Mouse (Mus musculus) megakaryocyte, embryonic 14.5 days (primary cell): ENCODE results near the gene Plce1. TPM values are rescaled to one million over a fixed set of nuclear protein-coding genes. Genes with fewer than 3 reads are reported as not detected.
A peak's percentile ranks its signal among the peaks of the same experiment; 100 is the strongest.

Experiments used
- H3K27me3 ChIP-seq: replicated peaks from 2 replicates; pipeline ENCODE3; 2012; ENCODE audit warnings: inconsistent platforms
- H3K36me3 ChIP-seq: replicated peaks from 2 replicates; pipeline ENCODE3; 2012; ENCODE audit warnings: low read length, inconsistent platforms, mixed read lengths
- H3K4me1 ChIP-seq: 2 replicates; pipeline ENCODE4 v1.6.1; 2012; ENCODE audit warnings: inconsistent platforms
- H3K4me3 ChIP-seq: replicated peaks from 2 replicates; pipeline ENCODE3; 2012; ENCODE audit warnings: moderate library complexity, mild to moderate bottlenecking, inconsistent platforms
- H3K9me3 ChIP-seq: 2 replicates; pipeline ENCODE4 v1.6.1; 2012; ENCODE audit warnings: inconsistent platforms
- FLI1 ChIP-seq: IDR thresholded peaks from 2 replicates; pipeline ENCODE4 v1.6.1; 2012; ENCODE audit warnings: low read length, inconsistent platforms, mixed read lengths
- GATA1 ChIP-seq: IDR thresholded peaks from 3 replicates; pipeline ENCODE4 v1.6.1; 2012; ENCODE audit warnings: mixed read lengths, low read length, inconsistent platforms, borderline replicate concordance
- polyA plus RNA-seq: library from polyadenylated mRNA; stranded (reverse); fragments of >175 nt; gene quantifications from 2 replicates; pipeline ENCODE4 v1.2.3, GENCODE M21; 2012; ENCODE audit warnings: low replicate concordance; ENCODE audit not compliant: insufficient read depth

Gene Plce1
- polyA plus RNA-seq, 1 experiment: 0.01 TPM

DNA sequence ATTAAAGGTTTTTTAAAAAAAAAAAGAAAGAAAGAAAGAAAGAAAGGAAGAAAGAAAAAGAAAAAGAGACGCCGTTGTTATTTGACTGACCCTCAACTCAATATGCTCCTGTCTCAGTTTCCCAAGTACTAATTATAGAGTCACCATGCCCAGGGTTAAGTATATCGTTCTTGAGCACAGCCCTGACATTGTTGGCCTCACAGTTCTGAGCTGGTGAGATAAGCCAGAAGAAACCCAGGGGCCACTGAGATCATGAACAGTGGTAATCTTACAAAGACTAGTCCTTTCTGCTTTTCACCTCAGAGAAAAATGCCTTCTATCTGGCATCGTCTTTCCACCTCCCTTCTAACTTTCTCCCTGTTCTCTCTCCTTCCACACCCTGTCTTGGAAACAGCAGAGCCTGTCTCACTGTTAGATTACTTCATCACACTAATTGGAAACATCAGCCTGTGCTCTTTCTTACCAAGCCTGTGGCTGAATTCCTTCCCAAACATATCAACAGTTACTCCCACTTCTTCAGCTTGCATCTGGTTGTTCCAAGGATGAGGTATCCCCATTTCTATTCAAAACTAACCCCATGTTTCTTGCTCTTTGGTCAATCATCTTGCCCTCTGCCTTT is 339.4 kb downstream of the Plce1 start:
- TF ChIP-seq GATA1: no peak
- no peak for TF ChIP-seq FLI1
- Histone ChIP-seq H3K9me3 (no peaks in the 10 kb centered on the region), H3K4me1 (peaks cover 41% of the 10 kb centered on the region), H3K36me3 (peaks cover 9% of the 10 kb centered on the region), H3K4me3 (peak overlapping the region; percentile 47), H3K27me3 (peaks cover 4% of the 10 kb centered on the region)

DNA sequence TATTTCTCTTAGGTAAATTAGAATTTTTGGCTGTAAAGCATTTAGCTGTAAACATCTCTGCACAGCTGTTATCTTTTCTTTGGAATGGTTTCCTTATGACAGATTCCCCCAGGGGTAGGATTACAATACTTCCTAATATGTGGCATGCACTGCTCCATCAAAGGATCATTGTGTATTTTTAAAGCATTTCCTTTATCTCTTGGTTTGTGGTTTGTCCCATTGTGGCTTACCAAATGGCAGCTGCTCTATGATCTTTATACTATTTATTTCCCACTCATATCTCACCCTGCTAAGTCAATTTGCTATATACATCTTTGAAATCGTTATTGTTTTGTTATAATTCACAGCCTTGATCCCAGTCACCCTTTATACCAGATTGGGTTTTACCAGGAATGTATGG is 352.3 kb downstream of the Plce1 start:
- TF ChIP-seq GATA1: no peak
- TF ChIP-seq FLI1: no peak
- H3K36me3 ChIP-seq: no peaks in the 10 kb centered on the region
- H3K4me3 ChIP-seq: no peak overlapping the region
- H3K4me1 ChIP-seq: peaks cover 19% of the 10 kb centered on the region
- H3K27me3 ChIP-seq: peaks cover 27% of the 10 kb centered on the region
- H3K9me3 ChIP-seq: no peaks in the 10 kb centered on the region

Other genes with a start within 250 kb of the Plce1 start
- gene Lgi1, start 216.6 kb upstream of the Plce1 start, polyA plus RNA-seq: not detected in 2 replicates
- gene Slc35g1, start 85.1 kb upstream of the Plce1 start, polyA plus RNA-seq: 0.56 and 2.9 TPM in 2 replicates